Mouse (Mus musculus): Measurements from ENCODE around the gene Selenof.

Selenof gene

GRCm38 (mm10) chr3:144570047-144570815, at the start of gene Selenof, which contains the start of gene Hs2st1:
TSS of gene Selenof (plus strand) at chr3:144570304.
TSS of gene Hs2st1 (minus strand) at chr3:144570181.
- DNase-seq (ENCODE audit: low spot score in 2 of 2): peak; percentile 86 to 95

GRCm38 (mm10) chr3:144527918-144528317, 42.2 kb upstream of the Selenof start:
- no peak for DNase-seq (ENCODE audit: low spot score in 2 of 2)

- no peak for DNase-seq (ENCODE audit: low spot score in 2 of 2)
Measured at GRCm38 (mm10) chr3:144531023-144531422, 39.1 kb upstream of the Selenof start.

- DNase-seq (ENCODE audit: low spot score in 2 of 2): no peak
Measured at GRCm38 (mm10) chr3:144535056-144535455, 35.0 kb upstream of the Selenof start.

GRCm38 (mm10) chr3:144537078-144537855, 32.8 kb upstream of the Selenof start:
- DNase-seq (ENCODE audit: low spot score in 2 of 2): no peak

- no peak for DNase-seq (ENCODE audit: low spot score in 2 of 2)
Measured at GRCm38 (mm10) chr3:144539051-144539450, 31.1 kb upstream of the Selenof start.

GRCm38 (mm10) chr3:144540805-144541204, 29.3 kb upstream of the Selenof start:
- DNase-seq (ENCODE audit: low spot score in 2 of 2): no peak

GRCm38 (mm10) chr3:144541906-144542438, 28.1 kb upstream of the Selenof start:
- no peak for DNase-seq (ENCODE audit: low spot score in 2 of 2)

- no peak for DNase-seq (ENCODE audit: low spot score in 2 of 2)
Measured at GRCm38 (mm10) chr3:144545152-144545551, 25.0 kb upstream of the Selenof start.

- DNase-seq (ENCODE audit: low spot score in 2 of 2): no peak
Measured at GRCm38 (mm10) chr3:144545832-144546231, 24.3 kb upstream of the Selenof start.

GRCm38 (mm10) chr3:144546490-144546889, 23.6 kb upstream of the Selenof start:
- no peak for DNase-seq (ENCODE audit: low spot score in 2 of 2)

- DNase-seq (ENCODE audit: low spot score in 2 of 2): no peak
Measured at GRCm38 (mm10) chr3:144548186-144548845, 21.8 kb upstream of the Selenof start.

- no peak for DNase-seq (ENCODE audit: low spot score in 2 of 2)
Measured at GRCm38 (mm10) chr3:144550036-144550435, 20.1 kb upstream of the Selenof start.

- no peak for DNase-seq (ENCODE audit: low spot score in 2 of 2)
Measured at GRCm38 (mm10) chr3:144550659-144551058, 19.4 kb upstream of the Selenof start.

GRCm38 (mm10) chr3:144551416-144551815, 18.7 kb upstream of the Selenof start:
- no peak for DNase-seq (ENCODE audit: low spot score in 2 of 2)

- no peak for DNase-seq (ENCODE audit: low spot score in 2 of 2)
Measured at GRCm38 (mm10) chr3:144553942-144554341, 16.2 kb upstream of the Selenof start.

GRCm38 (mm10) chr3:144554503-144554902, 15.6 kb upstream of the Selenof start:
- no peak for DNase-seq (ENCODE audit: low spot score in 2 of 2)

- no peak for DNase-seq (ENCODE audit: low spot score in 2 of 2)
Measured at GRCm38 (mm10) chr3:144555144-144555543, 15.0 kb upstream of the Selenof start.

GRCm38 (mm10) chr3:144556625-144557324, 13.3 kb upstream of the Selenof start:
- no peak for DNase-seq (ENCODE audit: low spot score in 2 of 2)

GRCm38 (mm10) chr3:144558274-144558673, 11.8 kb upstream of the Selenof start:
- no peak for DNase-seq (ENCODE audit: low spot score in 2 of 2)

GRCm38 (mm10) chr3:144561511-144562250, 8.4 kb upstream of the Selenof start:
- DNase-seq (ENCODE audit: low spot score in 2 of 2): no peak
